Comparison of ENCODE assay signal across 14 mouse cellular contexts in the genomic region with DNA sequence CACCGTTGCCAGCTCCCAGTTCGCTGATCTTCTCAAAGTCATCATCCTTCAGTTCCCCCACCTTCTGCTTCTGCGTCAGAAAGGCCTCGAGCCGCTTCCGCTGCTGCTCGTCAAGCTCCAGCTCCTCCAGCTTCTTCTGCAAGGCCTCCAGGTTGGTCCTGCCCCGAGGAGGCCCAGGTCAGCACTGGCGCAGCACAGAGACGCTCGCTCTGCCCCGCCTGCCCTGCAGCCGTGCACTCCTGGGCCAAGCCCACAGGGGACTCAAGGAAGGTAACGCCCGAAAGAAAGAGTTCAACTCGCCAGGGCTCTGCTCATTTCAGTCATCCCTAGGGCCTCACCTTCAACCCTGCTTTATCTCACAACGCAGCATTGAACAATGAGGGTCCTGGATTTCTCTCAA. TPM values are rescaled to one million over a fixed set of nuclear protein-coding genes. Genes with fewer than 3 reads are reported as not detected.
"Had no signal": no experiment of that assay in that cellular context is flagged by ENCODE, and none has a peak within 500 bp of the region (broad histone marks: within the 10 kb centered on the region; RNA-seq: fewer than 3 reads in every experiment).

No protein-coding gene starts in this region.

- H3K4me1 ChIP-seq: neural tube, embryonic 12.5 days had no signal

- H3K9ac ChIP-seq: limb, embryonic 13.5 days; liver, embryonic 14.5 days; midbrain, embryonic 13.5 days; neural tube, embryonic 12.5 days had no signal

- H3K4me3 ChIP-seq: limb, embryonic 13.5 days; midbrain, embryonic 13.5 days; myocyte; neural tube, embryonic 12.5 days had no signal

- DNase-seq: kidney, adult 2 months; kidney, postnatal 25 days; layer of hippocampus, adult 9-11 months; left cerebral cortex, postnatal 4 days; lung, adult 18-20 months; spleen, adult 18-20 months; thymus, postnatal 4 days had no signal

- H3K27ac ChIP-seq: limb, embryonic 13.5 days; liver, embryonic 14.5 days; midbrain, embryonic 13.5 days; neural tube, embryonic 12.5 days had no signal

- H3K4me2 ChIP-seq: limb, embryonic 13.5 days; midbrain, embryonic 13.5 days; neural tube, embryonic 12.5 days had no signal

- ATAC-seq: inflammation-experienced regulatory T-cells, adult 6 months; midbrain, embryonic 13.5 days had no signal

- H3K9me3 ChIP-seq: limb, embryonic 13.5 days; midbrain, embryonic 13.5 days; neural tube, embryonic 12.5 days had no signal

- H3K27me3 ChIP-seq: limb, embryonic 13.5 days; midbrain, embryonic 13.5 days; neural tube, embryonic 12.5 days had no signal

RNA-seq across cellular contexts. Expression of a gene that starts 20.5 kb away (rescaled TPM):
- polyA plus RNA-seq: liver, adult 2 months had no signal
